In the genomic region with DNA sequence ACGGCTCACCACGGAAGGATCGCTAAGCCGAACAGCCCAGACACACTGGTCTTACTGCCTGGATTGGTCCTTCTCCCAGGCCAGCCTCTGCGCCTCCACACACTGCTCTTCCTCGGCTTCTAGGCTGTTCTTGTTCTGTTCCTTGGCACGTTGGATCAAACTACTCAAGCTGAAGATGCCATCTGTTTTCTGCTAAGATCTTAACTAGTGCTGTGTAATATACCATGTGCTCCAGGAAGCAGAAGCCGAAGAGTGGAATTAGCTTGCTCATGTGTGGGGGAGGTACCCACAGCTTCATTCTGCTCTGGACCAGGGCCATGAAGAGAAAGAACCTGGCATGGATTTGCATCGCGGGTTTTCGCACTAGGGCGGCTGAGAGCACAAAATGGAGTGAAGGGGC, we compare ENCODE assay signal across 13 mouse cellular contexts. TPM values are rescaled to one million over a fixed set of nuclear protein-coding genes. Genes with fewer than 3 reads are reported as not detected.
DNase-seq lines count a peak whose midpoint lies in the region; ATAC-seq and TF ChIP-seq lines count a peak whose summit lies in the region.
"Had no signal": no experiment of that assay in that cellular context is flagged by ENCODE, and none has a peak within 500 bp of the region (broad histone marks: within the 10 kb centered on the region; RNA-seq: fewer than 3 reads in every experiment).

No protein-coding gene starts in this region.

- H3K9ac ChIP-seq in intestine, embryonic 14.5 days (ENCODE audit: low read length) = no peak overlapping the region
- no peak overlapping the region for H3K9ac ChIP-seq in intestine, embryonic 15.5 days
- H3K9ac ChIP-seq: embryonic facial prominence, embryonic 13.5 days; liver, embryonic 14.5 days had no signal

- H3K4me1 ChIP-seq in intestine, embryonic 14.5 days (replicated peaks; ENCODE audit: control insufficient read depth, insufficient read depth, low read length) = no peaks in the 10 kb centered on the region
- 0 out of 2 replicates have a peak, but pooled peaks cover 2% of the 10 kb centered on the region for H3K4me1 ChIP-seq in intestine, embryonic 15.5 days (replicated peaks)
- no peaks in the 10 kb centered on the region for H3K4me1 ChIP-seq in cerebellum, adult 2 months (ENCODE audit: control insufficient read depth, insufficient read depth, low read length)

- H3K27me3 ChIP-seq in intestine, embryonic 14.5 days (replicated peaks; ENCODE audit: control insufficient read depth, insufficient read depth, low read length) = no peaks in the 10 kb centered on the region
- H3K27me3 ChIP-seq in intestine, embryonic 15.5 days (replicated peaks) = no peaks in the 10 kb centered on the region
- H3K27me3 ChIP-seq in cerebellum, adult 2 months (ENCODE audit: control insufficient read depth, insufficient read depth, low read length) = no peaks in the 10 kb centered on the region
- H3K27me3 ChIP-seq: embryonic facial prominence, embryonic 13.5 days had no signal

- TF ChIP-seq POLR2A in cerebellum, adult 2 months (IDR thresholded peaks at IDR 0.05; ENCODE audit: borderline replicate concordance, insufficient read depth, low read length) = no peak

- H3K4me3 ChIP-seq in intestine, embryonic 14.5 days (ENCODE audit: low read depth, low read length) = no peak overlapping the region
- no peak overlapping the region for H3K4me3 ChIP-seq in intestine, embryonic 15.5 days (replicated peaks)
- no peak overlapping the region for H3K4me3 ChIP-seq in cerebellum, adult 2 months (replicated peaks; ENCODE audit: insufficient read depth, low read depth, low read length)
- H3K4me3 ChIP-seq: embryonic facial prominence, embryonic 13.5 days had no signal

- no peaks in the 10 kb centered on the region for H3K9me3 ChIP-seq in intestine, embryonic 14.5 days (ENCODE audit: control insufficient read depth, low read length)
- H3K9me3 ChIP-seq in intestine, embryonic 15.5 days = no peaks in the 10 kb centered on the region
- H3K9me3 ChIP-seq: embryonic facial prominence, embryonic 13.5 days had no signal

- WGBS in intestine, embryonic 14.5 days = 89% methylated on average over 12 of the region's 12 CpGs
- WGBS in intestine, embryonic 15.5 days = 88% methylated on average over 12 of the region's 12 CpGs
- 26% methylated on average over 12 of the region's 12 CpGs for WGBS in cerebellum, adult 2 months

- no peak overlapping the region for H3K27ac ChIP-seq in intestine, embryonic 14.5 days (ENCODE audit: low read depth)
- H3K27ac ChIP-seq in intestine, embryonic 15.5 days = no peak overlapping the region
- no peak overlapping the region for H3K27ac ChIP-seq in cerebellum, adult 2 months (ENCODE audit: insufficient read depth, low read length)
- H3K27ac ChIP-seq: embryonic facial prominence, embryonic 13.5 days; kidney, postnatal 0 days; liver, embryonic 14.5 days had no signal

- no peak overlapping the region for H3K4me2 ChIP-seq in intestine, embryonic 14.5 days (ENCODE audit: low read length)
- H3K4me2 ChIP-seq in intestine, embryonic 15.5 days (replicated peaks) = no peak overlapping the region
- H3K4me2 ChIP-seq: embryonic facial prominence, embryonic 13.5 days had no signal

- TF ChIP-seq CTCF in cerebellum, adult 2 months (IDR thresholded peaks at IDR 0.05; ENCODE audit: borderline replicate concordance, insufficient read depth, low read depth, low read length) = no peak

- ATAC-seq in intestine, embryonic 14.5 days (replicated peaks; ENCODE audit: low FRiP score, low TSS enrichment, low read depth) = no peak
- no peak for ATAC-seq in intestine, embryonic 15.5 days
- no peak for ATAC-seq in inflammation-experienced regulatory T-cells, adult 6 months

- peak; percentile 35 for DNase-seq in intestine, embryonic 14.5 days (ENCODE audit: low spot score)
- peak; percentile 34 to 55 for DNase-seq in cerebellum, adult 2 months
- DNase-seq in layer of hippocampus, adult 9-11 months = peak; percentile 84
- DNase-seq in right cerebral cortex, postnatal 14 days = peak; percentile 53
- no peak for DNase-seq in adrenal gland, adult (ENCODE audit: inconsistent age in 2 of 2, low spot score in 1 of 2)
- no peak for DNase-seq in kidney, postnatal 36 days
- DNase-seq: gastrocnemius, postnatal 25 days; thymus, adult 2 months had no signal

- H3K36me3 ChIP-seq in intestine, embryonic 14.5 days (ENCODE audit: control insufficient read depth, insufficient read depth, low read length) = no peaks in the 10 kb centered on the region
- no peaks in the 10 kb centered on the region for H3K36me3 ChIP-seq in intestine, embryonic 15.5 days
- H3K36me3 ChIP-seq: embryonic facial prominence, embryonic 13.5 days had no signal

RNA-seq across cellular contexts. Expression of a gene that starts 11.2 kb away (rescaled TPM):
- 144 and 157 TPM in 2 replicates for polyA plus RNA-seq in intestine, embryonic 14.5 days (2014; fragmentation: Nextera tagmentation; extraction: Ambion mirVana)
- 94.3 and 95.4 TPM in 2 replicates for polyA plus RNA-seq in intestine, embryonic 15.5 days (2015; fragmentation: Nextera tagmentation; extraction: Ambion mirVana)
- 109 and 111 TPM in 2 replicates for polyA plus RNA-seq in cerebellum, adult 2 months (2012; rRNA removed)
- 100 to 1,000 TPM; 159 to 229 (median 184) TPM for polyA plus RNA-seq in inflammation-experienced regulatory T-cells, adult 6 months (2017; shearing (Covaris generic))

Comparison
In these comparisons a context has a peak if more than half of its experiments do, and no peak if none do; other contexts are left out.
1. DNase-seq: peak in intestine, embryonic 14.5 days (single experiment), cerebellum, adult 2 months (2 of 2), layer of hippocampus, adult 9-11 months (single experiment) and right cerebral cortex, postnatal 14 days (single experiment); none in adrenal gland, adult (0 of 2) and kidney, postnatal 36 days (0 of 2).